18 mouse cellular contexts compared by ENCODE assay signal in genomic region chr2:158233106-158233505, GRCm38 (mm10). TPM values are rescaled to one million over a fixed set of nuclear protein-coding genes. Genes with fewer than 3 reads are reported as not detected.
"Had no signal": no experiment of that assay in that cellular context is flagged by ENCODE, and none has a peak within 500 bp of the region (broad histone marks: within the 10 kb centered on the region; RNA-seq: fewer than 3 reads in every experiment).

No protein-coding gene starts in this region.

- H3K27me3 ChIP-seq: limb, embryonic 15.5 days had no signal

- H3K9me3 ChIP-seq: limb, embryonic 15.5 days; liver, embryonic 12.5 days; midbrain, embryonic 12.5 days had no signal

- H3K4me3 ChIP-seq: left cerebral cortex, adult 2 months; limb, embryonic 15.5 days; liver, embryonic 12.5 days; megakaryocyte, embryonic 14.5 days; midbrain, embryonic 12.5 days had no signal

- DNase-seq: kidney, postnatal 25 days; lung, embryonic 14.5 days; lung, postnatal 10 days; lung, postnatal 4 days; right cerebral cortex, postnatal 25 days had no signal

- ATAC-seq: liver, embryonic 12.5 days; midbrain, embryonic 16.5 days had no signal

- H3K4me2 ChIP-seq: limb, embryonic 15.5 days; liver, embryonic 12.5 days; lung, embryonic 14.5 days; midbrain, embryonic 12.5 days had no signal

- H3K9ac ChIP-seq: limb, embryonic 15.5 days; liver, embryonic 12.5 days; lung, embryonic 14.5 days; midbrain, embryonic 12.5 days had no signal

- H3K36me3 ChIP-seq: limb, embryonic 15.5 days; liver, embryonic 12.5 days; midbrain, embryonic 12.5 days had no signal

- H3K27ac ChIP-seq: left cerebral cortex, adult 2 months; limb, embryonic 15.5 days; liver, embryonic 12.5 days; midbrain, embryonic 12.5 days had no signal

- H3K4me1 ChIP-seq: liver, embryonic 12.5 days had no signal

RNA-seq across cellular contexts. Expression of gene Bpi, which starts 24.8 kb away (rescaled TPM):
- total RNA-seq: layer of hippocampus, postnatal 25 days; left cerebral cortex, adult 2 months; left cerebral cortex, postnatal 25 days had no signal
- polyA plus RNA-seq: kidney, embryonic 16.5 days; limb, embryonic 11.5 days; limb, embryonic 15.5 days; liver, embryonic 12.5 days; liver, embryonic 16.5 days; lung, embryonic 14.5 days; midbrain, embryonic 12.5 days; midbrain, embryonic 16.5 days; small intestine, adult 2 months; stomach, embryonic 16.5 days had no signal
